Mouse (Mus musculus) forebrain, embryonic 16.5 days (tissue): ENCODE data around the gene Pla2g5. TPM values are rescaled to one million over a fixed set of nuclear protein-coding genes. Genes with fewer than 3 reads are reported as not detected.

Source experiments
- ATAC-seq: fragments of 200-750 bp; cut with Nextera tagmentation; 2 replicates; pipeline ENCODE4 v1.8.0; 2017; ENCODE audit warnings: mild to moderate bottlenecking, moderate library complexity
- H3K27ac ChIP-seq: fragments of 300-500 bp; sonication (generic); 2 replicates; pipeline ENCODE4 v1.5.1; 2014; ENCODE audit warnings: low read length, control low read depth
- H3K27me3 ChIP-seq: fragments of 300-500 bp; sonication (generic); replicated peaks from 2 replicates; pipeline ENCODE4 v1.6.1; 2014; ENCODE audit warnings: low read length; ENCODE audit not compliant: control insufficient read depth, insufficient read depth
- H3K36me3 ChIP-seq: fragments of 300-500 bp; sonication (generic); 2 replicates; pipeline ENCODE4 v1.6.1; 2014; ENCODE audit not compliant: control insufficient read depth, insufficient read depth
- H3K4me1 ChIP-seq: fragments of 300-500 bp; sonication (generic); replicated peaks from 2 replicates; pipeline ENCODE4 v1.6.1; 2014; ENCODE audit warnings: low read length; ENCODE audit not compliant: control insufficient read depth, insufficient read depth
- H3K4me2 ChIP-seq: fragments of 300-500 bp; sonication (generic); 2 replicates; pipeline ENCODE4 v1.6.1; 2014; ENCODE audit warnings: mild to moderate bottlenecking, low read length, control low read depth
- H3K4me3 ChIP-seq: fragments of 300-500 bp; sonication (generic); replicated peaks from 2 replicates; pipeline ENCODE4 v1.5.1; 2014; ENCODE audit warnings: mild to moderate bottlenecking, low read length, control low read depth
- H3K9ac ChIP-seq: fragments of 300-500 bp; sonication (generic); replicated peaks from 2 replicates; pipeline ENCODE4 v1.6.1; 2014; ENCODE audit warnings: low read depth, low read length, control low read depth
- H3K9me3 ChIP-seq: fragments of 300-500 bp; sonication (generic); 2 replicates; pipeline ENCODE4 v1.6.1; 2016; ENCODE audit warnings: low read length; ENCODE audit not compliant: control insufficient read depth
- WGBS: fragments of 180-500 bp; shearing (Covaris S2); extraction: QIAGEN DNeasy Blood & Tissue Kit; methylation state at CpG from one replicate; pipeline ENCODE4 v1.1.7; 2014; 5-methylcytosine and 5-hydroxymethylcytosine counted together
- polyA plus RNA-seq: library from polyadenylated mRNA; unstranded; fragments of >200 nt; fragmentation: Nextera tagmentation; extraction: Ambion mirVana; gene quantifications from 2 replicates; pipeline ENCODE4 v1.2.1, GENCODE M21; 2015

The Pla2g5 gene
- polyA plus RNA-seq, 1 experiment from 2014 or later: 0.54 TPM

- ATAC-seq: no peak
- no peaks in the 10 kb centered on the region for H3K27me3 ChIP-seq
- H3K27ac ChIP-seq: no peak overlapping the region
- H3K9me3 ChIP-seq: 0 out of 2 replicates have a peak, but pooled peaks cover under 1% of the 10 kb centered on the region
- no peak overlapping the region for H3K4me3 ChIP-seq
- no peaks in the 10 kb centered on the region for H3K4me1 ChIP-seq
- H3K9ac ChIP-seq: no peak overlapping the region
- H3K36me3 ChIP-seq: no peaks in the 10 kb centered on the region
- H3K4me2 ChIP-seq: no peak overlapping the region
- 71% methylated on average over 6 of the region's 6 CpGs for WGBS
Observed at GRCm38 (mm10) chr4:138865991-138866390, 2.7 kb upstream of the Pla2g5 start.

GRCm38 (mm10) chr4:138865092-138865491, 1.8 kb upstream of the Pla2g5 start:
- no peak overlapping the region for H3K4me3 ChIP-seq
- H3K9ac ChIP-seq: no peak overlapping the region
- H3K27ac ChIP-seq: no peak overlapping the region
- ATAC-seq: no peak
- 42% methylated on average over 5 of the region's 5 CpGs for WGBS
- H3K36me3 ChIP-seq: no peaks in the 10 kb centered on the region
- H3K9me3 ChIP-seq: no peaks in the 10 kb centered on the region
- no peaks in the 10 kb centered on the region for H3K27me3 ChIP-seq
- H3K4me1 ChIP-seq: peaks cover under 1% of the 10 kb centered on the region; the same call in 1 of the 2 replicates
- no peak overlapping the region for H3K4me2 ChIP-seq

GRCm38 (mm10) chr4:138859728-138860127, 3.6 kb downstream of the Pla2g5 start:
- 6% methylated on average over 13 of the region's 13 CpGs for WGBS
- Histone ChIP-seq H3K9me3 (no peaks in the 10 kb centered on the region), H3K27ac (peak overlapping the region; percentile 49), H3K36me3 (no peaks in the 10 kb centered on the region), H3K4me2 (peak overlapping the region; percentile 56), H3K9ac (0 out of 2 replicates have a peak overlapping the region, but pooled peaks have one; percentile 30), H3K27me3 (no peaks in the 10 kb centered on the region), H3K4me1 (peaks cover 5% of the 10 kb centered on the region; the same call in 1 of the 2 replicates), H3K4me3 (peak overlapping the region; percentile 34)
- ATAC-seq: peak; percentile 90

- Histone ChIP-seq H3K4me2 (peak overlapping the region; percentile 56), H3K27me3 (no peaks in the 10 kb centered on the region), H3K36me3 (no peaks in the 10 kb centered on the region), H3K9me3 (no peaks in the 10 kb centered on the region), H3K4me1 (peaks cover 5% of the 10 kb centered on the region; the same call in 1 of the 2 replicates), H3K9ac (0 out of 2 replicates have a peak overlapping the region, but pooled peaks have one; percentile 30), H3K27ac (peak overlapping the region; percentile 49), H3K4me3 (peak overlapping the region; percentile 34)
- ATAC-seq: peak; percentile 62
- WGBS: 16% methylated on average over 9 of the region's 9 CpGs
Observed at GRCm38 (mm10) chr4:138859245-138859644, 4.0 kb downstream of the Pla2g5 start.

GRCm38 (mm10) chr4:138858446-138858845, 4.8 kb downstream of the Pla2g5 start:
- no peaks in the 10 kb centered on the region for H3K36me3 ChIP-seq
- no peak overlapping the region for H3K4me3 ChIP-seq
- 75% methylated on average over 15 of the region's 15 CpGs for WGBS
- no peak for ATAC-seq
- no peak overlapping the region for H3K4me2 ChIP-seq
- H3K4me1 ChIP-seq: peaks cover 5% of the 10 kb centered on the region; the same call in 1 of the 2 replicates
- no peaks in the 10 kb centered on the region for H3K9me3 ChIP-seq
- H3K27ac ChIP-seq: no peak overlapping the region
- no peaks in the 10 kb centered on the region for H3K27me3 ChIP-seq
- no peak overlapping the region for H3K9ac ChIP-seq

- ATAC-seq: no peak
- H3K4me1 ChIP-seq: peaks cover 5% of the 10 kb centered on the region; the same call in 1 of the 2 replicates
- H3K27me3 ChIP-seq: no peaks in the 10 kb centered on the region
- H3K27ac ChIP-seq: no peak overlapping the region
- H3K4me2 ChIP-seq: no peak overlapping the region
- no peaks in the 10 kb centered on the region for H3K36me3 ChIP-seq
- WGBS: 83% methylated on average over 10 of the region's 10 CpGs
- H3K9ac ChIP-seq: no peak overlapping the region
- H3K4me3 ChIP-seq: no peak overlapping the region
- no peaks in the 10 kb centered on the region for H3K9me3 ChIP-seq
Observed at GRCm38 (mm10) chr4:138857576-138857975, 5.7 kb downstream of the Pla2g5 start.

- Histone ChIP-seq H3K4me1 (peaks cover 5% of the 10 kb centered on the region; the same call in 1 of the 2 replicates), H3K4me3 (no peak overlapping the region), H3K4me2 (no peak overlapping the region), H3K9me3 (no peaks in the 10 kb centered on the region), H3K9ac (no peak overlapping the region), H3K36me3 (no peaks in the 10 kb centered on the region), H3K27ac (no peak overlapping the region), H3K27me3 (no peaks in the 10 kb centered on the region)
- ATAC-seq: no peak; the same call in 1 of the 2 replicates
- 26% methylated on average over 7 of the region's 7 CpGs for whole genome bisulfite sequencing
Observed at GRCm38 (mm10) chr4:138856491-138856890, 6.8 kb downstream of the Pla2g5 start.

GRCm38 (mm10) chr4:138855092-138855632, 8.1 kb downstream of the Pla2g5 start:
- Histone ChIP-seq H3K27ac (no peak overlapping the region), H3K4me2 (no peak overlapping the region), H3K27me3 (no peaks in the 10 kb centered on the region), H3K36me3 (no peaks in the 10 kb centered on the region), H3K4me3 (no peak overlapping the region), H3K9me3 (no peaks in the 10 kb centered on the region), H3K9ac (no peak overlapping the region), H3K4me1 (peaks cover 5% of the 10 kb centered on the region; the same call in 1 of the 2 replicates)
- ATAC-seq: no peak
- WGBS: 83% methylated on average over 9 of the region's 9 CpGs

GRCm38 (mm10) chr4:138852961-138853360, 10.3 kb downstream of the Pla2g5 start:
- Histone ChIP-seq H3K9ac (no peak overlapping the region), H3K9me3 (no peaks in the 10 kb centered on the region), H3K4me3 (no peak overlapping the region), H3K4me1 (no peaks in the 10 kb centered on the region), H3K4me2 (no peak overlapping the region), H3K36me3 (no peaks in the 10 kb centered on the region), H3K27ac (no peak overlapping the region), H3K27me3 (no peaks in the 10 kb centered on the region)
- ATAC-seq: no peak
- WGBS: 75% methylated on average over 6 of the region's 6 CpGs
